Mouse (Mus musculus) layer of hippocampus, postnatal 14 days (tissue): ENCODE data around the gene Ap1b1. TPM values are rescaled to one million over a fixed set of nuclear protein-coding genes. Genes with fewer than 3 reads are reported as not detected.
A peak's percentile ranks its signal among the peaks of the same experiment; 100 is the strongest.
"Not testable (repeated sequence)": the region's sequence is repeated elsewhere in the genome, so short reads cannot be mapped to it uniquely, and the experiment has no call there.

Experiments used
- DNase-seq, 2 experiments: peaks; one replicate each; pipeline ENCODE4 v3.0.0; 2021 to 2022; ENCODE audit warnings: low spot score in 2 of 2, mixed read lengths in 1 of 2
- total RNA-seq, 2 experiments: library from RNA; stranded (reverse); gene quantifications; 2 replicates each; pipeline ENCODE4 v1.2.3; 2021

The Ap1b1 gene
- total RNA-seq, 2 experiments from 2014 or later = 140 to 141 TPM

- DNase-seq = peak; percentile 65 to 68
Observed at GRCm38 (mm10) chr11:5059704-5060156, 73.1 kb downstream of the Ap1b1 start.

DNA sequence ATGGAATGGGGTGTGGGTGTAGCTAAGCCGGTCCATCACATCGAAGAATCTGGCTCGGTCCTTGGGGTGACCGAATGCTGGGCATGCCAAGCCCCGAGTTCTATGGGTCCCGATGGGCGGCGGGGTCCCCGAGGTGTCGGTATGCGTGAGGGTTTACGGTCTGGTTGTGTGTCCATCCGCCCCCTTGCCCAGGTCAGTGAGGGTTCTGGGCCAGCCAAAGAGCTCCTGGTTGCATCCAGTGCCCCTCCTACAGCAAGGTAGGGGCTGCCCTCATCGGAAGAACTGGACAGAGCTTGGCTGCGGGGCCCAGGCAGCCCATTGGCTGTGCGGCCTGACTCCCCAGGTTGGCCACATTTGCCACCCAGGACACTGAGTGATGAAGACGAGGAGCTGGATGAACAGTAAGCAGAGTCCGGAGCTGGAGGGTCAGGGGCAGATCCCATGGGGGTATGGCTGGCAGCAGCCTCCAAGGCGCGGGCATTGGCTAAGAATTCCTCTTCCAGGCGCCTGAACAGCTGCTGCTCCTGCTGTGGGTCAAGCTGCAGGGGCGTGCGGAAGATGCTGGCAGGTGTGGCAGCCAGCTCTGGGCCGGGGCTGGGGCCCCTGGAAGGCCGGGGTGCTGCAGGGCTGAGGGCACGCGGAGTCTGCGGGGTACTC is 74.3 kb downstream of the Ap1b1 start:
- no peak for DNase-seq

DNA sequence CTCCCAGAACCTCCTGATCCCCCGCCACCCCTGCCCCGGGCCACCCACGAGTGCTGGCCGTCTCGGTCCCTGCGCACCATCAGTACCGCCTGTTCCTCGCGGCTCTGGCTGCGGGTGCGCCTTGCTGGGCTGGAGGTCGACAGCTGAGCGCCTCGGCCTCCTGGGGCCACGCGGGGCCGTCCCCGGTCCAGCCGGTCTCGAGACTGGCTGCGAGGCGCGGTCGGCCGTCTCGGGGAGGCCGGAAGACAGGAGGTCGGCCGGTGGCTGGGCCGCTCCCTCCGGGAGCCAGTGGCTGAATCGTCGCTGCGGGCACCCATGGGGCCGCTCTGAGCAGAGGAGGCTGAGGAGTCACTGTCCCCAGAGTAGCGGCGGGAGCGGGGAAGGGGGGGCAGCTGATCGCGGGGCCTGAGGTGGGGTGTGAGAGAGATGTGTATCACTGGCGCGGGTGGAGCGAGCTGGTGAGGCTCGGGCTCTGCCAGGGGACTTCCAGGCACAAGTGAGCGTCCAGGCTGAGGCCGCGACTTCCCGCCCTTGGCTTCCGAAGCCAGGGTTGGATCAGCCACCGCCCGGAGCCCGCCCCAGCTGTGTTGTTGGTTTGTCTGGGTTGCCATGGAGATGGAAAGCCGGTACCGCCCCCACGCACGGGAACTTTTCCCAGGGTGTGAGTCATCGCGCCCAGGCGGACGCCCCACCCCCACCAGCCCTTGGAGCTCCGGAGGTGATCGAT is 75.0 kb downstream of the Ap1b1 start:
- peak; percentile 91 to 93 for DNase-seq

- DNase-seq = no peak
Observed at GRCm38 (mm10) chr11:5062326-5062725, 75.7 kb downstream of the Ap1b1 start.

DNA sequence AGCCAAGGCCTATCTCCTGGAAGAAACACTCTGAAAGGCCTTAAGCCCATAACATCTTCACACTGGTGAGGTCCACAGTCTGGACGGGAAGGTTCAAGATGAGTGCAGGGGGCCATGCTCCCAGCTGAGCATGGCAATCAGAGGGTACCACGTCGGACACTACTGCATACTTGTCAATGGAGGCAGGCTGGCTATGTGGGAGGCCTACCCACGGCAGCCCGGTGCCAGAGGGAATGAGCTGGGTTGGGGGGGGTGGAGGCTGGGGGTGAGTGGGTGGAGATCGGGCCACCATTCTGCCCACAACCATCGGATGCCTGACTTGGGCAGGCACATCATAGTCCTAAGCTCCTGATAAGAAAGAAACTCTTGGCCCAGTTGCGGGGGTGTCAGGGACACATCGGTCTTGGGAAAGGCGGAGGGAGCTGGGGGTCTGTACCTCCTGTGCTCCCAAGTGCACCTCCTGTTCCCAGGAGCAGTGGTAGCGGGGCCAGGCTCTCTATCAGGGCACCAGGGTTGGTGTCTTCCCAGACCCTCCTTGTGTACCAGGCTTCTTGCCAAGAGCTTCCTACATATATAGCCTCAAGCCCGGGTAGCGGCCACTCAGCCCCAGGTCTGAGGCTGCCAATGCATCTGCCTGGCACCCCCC is 76.4 kb downstream of the Ap1b1 start:
- no peak for DNase-seq

DNA sequence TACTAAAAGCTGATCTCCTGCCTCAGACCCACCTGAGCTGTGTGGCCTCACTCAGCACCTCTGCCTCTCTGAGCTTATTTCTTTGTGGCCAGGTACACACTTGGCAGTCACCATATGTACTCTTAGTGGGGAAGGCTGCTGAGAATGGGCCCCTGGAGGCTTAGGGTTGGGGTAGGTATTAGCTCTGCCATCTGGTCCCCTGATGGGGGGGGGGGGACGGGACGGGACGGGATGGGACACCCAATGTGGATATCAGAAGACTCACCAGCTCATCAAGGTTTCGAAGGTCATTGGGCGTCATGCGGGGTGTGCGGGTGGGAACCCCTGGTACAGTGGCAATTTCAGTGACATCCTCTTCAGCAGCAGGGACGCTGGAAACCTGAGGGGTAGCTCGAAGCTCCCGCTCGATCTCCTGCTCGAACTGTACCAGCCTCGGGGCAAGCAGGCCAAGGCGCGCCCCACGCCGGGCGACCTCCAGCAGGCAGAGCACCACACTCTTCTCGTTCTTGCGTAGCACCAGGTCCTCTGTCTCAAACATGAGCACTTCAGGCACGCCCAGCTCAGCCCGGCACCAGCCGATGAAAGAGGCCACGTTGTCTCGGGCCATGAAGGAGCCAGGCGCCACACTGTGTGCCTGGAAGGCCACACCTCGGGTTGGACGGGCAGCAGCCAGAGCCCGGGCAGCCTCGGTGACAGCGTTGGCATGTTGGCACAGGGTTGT is 77.1 kb downstream of the Ap1b1 start:
- DNase-seq = peak in 1 of 2 experiments; percentile 38

DNA sequence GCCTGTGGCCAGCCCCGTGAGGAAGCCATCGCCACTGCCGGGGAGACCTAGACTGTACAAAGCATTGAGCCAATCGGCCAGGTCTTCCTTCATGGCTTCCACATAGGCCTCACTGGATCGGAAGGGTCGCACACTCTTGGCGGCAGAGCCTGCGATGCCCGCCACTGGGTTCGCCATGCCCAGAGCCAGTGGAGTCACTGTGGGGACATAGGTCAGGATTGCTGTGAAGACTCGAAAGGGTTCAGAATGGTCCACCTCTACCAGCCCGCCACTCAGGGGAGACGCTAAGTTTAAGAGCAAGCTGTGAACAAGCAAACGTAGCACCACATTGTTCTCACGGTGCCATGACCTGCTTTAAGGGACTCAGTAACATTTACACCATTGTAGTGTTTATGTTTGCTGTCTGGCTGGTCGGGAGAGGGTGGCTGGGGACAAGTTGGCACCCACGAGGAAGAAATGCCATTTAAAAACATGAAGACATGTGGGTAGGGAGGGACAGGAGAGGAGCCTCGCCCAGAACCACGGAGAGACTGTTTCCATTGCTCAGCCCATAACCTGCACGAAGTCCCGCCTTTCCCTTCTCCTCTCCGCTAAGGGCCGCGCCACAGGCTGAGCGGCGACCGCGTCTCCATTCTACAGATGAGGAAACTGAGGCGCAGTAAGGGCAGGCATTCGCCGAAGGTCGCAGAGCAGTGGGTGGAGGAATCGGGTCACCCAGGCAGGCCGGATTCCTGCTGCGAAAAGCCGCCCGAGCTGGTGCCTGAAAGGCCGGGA is 77.8 kb downstream of the Ap1b1 start:
- peak in 1 of 2 experiments; percentile 51 for DNase-seq

DNA sequence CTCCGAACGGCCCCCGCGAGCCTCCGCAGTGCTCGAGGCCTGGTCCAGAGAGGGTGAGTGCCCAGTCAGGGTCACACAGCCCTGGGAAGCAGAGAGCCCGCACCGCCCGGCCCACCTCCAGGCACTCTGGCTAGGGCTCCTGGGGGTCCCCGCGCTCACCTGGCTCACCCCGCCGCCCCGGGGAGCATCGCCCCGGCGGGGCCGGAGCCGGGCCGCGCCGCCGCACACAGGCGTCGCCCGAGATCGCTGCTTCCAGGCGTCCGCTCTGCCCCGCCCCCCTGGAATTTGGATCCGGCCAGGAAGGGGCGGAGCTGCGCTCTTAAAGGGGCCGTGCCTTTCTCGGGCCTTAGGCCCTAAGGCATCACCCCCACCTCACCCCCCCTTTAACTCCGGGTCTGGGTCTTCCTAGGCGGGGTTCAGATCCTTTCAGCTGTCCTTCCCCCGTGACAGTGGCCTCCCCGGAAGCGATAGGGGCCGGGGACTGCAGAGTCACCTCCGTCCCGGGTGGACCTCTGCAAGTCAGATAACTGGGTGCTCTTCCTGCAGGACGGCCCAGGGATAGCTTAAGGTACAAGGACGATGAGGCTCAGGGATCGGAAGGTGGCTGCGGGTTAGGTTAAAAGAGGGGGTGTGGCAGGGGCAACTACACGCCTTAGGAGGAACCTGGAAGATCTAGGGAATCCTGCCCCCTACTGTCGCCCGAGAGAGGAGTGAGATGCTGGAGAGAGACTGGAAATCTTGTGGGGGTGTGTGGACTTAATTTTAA is 78.6 kb downstream of the Ap1b1 start, which contains the start of gene Gas2l1:
TSS of gene Gas2l1 (minus strand) at position 272 of the 766 bp plus-strand sequence.
- DNase-seq = peak; percentile 84 to 87

DNA sequence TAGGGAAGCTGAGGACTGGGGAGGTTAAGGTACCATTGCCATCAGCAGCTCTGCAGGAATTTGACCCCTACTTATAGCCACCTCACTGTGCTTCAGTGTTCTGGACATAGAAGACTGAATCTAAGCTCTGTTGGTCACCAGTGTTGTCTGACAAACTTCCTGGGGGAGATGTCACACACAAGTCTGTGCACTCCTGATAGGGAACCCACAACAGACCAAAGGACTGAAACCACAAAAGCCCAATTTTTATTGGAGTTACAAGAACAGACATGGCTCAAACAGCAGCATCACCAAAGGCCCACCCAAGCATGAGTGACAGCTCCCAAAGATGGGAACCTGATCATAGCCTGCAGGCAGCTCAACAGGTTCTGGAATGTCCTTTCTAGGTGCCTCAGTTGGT is 80.4 kb downstream of the Ap1b1 start:
- DNase-seq = no peak

- no peak for DNase-seq
Observed at GRCm38 (mm10) chr11:5068126-5068971, 81.7 kb downstream of the Ap1b1 start.

GRCm38 (mm10) chr11:5074882-5075281 is 88.3 kb downstream of the Ap1b1 start:
- no peak for DNase-seq

- no peak for DNase-seq
Observed at GRCm38 (mm10) chr11:5075760-5076159, 89.1 kb downstream of the Ap1b1 start.

DNA sequence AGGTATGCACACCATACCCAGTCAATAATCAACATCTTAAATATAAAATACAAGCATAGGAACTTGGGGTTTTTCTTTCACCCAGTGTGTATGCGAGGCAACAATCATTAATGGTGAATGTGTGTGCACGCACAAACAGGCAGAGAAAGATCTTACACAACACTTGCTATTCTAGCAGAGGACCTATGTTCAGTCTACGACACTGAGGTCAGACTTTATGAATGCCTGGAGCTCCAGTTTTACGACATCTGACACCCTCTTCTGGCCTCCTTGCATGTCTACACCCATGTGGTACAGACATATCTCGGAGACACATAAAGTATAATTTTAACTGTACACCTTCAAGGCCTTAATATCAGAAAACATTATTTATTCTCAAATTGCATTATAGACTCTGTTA is 90.2 kb downstream of the Ap1b1 start:
- DNase-seq = not testable (repeated sequence)

- no peak for DNase-seq
Observed at GRCm38 (mm10) chr11:5089147-5089546, 102.5 kb downstream of the Ap1b1 start.

- no peak for DNase-seq
Observed at GRCm38 (mm10) chr11:5091706-5092105, 105.1 kb downstream of the Ap1b1 start.
